Mouse (Mus musculus) spleen, adult 12 weeks (tissue): ENCODE results near the gene Bckdk.
A peak's percentile ranks its signal among the peaks of the same experiment; 100 is the strongest.
"Not testable (repeated sequence)": the region's sequence is repeated elsewhere in the genome, so short reads cannot be mapped to it uniquely, and the experiment has no call there.

Experiments used
- DNase-seq: peaks from one replicate; pipeline ENCODE4 v3.0.0; 2022; ENCODE audit warnings: low spot score

Bckdk gene

GRCm38 (mm10) chr7:127903971-127904796, at the start of gene Bckdk:
Gene Bckdk, plus strand, starts transcription at chr7:127904082.
- peak; percentile 56 for DNase-seq

DNA sequence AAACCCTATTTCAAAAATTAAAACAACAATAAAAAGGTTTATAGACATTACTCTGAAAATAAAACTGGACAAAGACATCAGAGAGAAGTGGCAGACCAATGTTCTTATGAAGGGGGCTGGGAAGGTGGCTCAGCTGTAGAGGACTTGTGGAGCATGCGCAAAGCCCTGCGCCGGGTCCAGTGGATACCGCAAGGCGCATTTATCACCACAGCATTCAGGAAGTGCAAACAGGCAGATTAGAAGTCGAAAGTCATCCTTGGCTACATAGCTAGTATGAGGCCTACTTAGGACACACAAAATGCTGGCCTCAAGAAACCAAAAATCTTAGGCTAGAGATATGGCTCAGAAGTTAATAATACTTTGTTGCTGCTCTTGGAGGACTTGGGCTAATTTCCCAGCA, 45.6 kb upstream of the Bckdk start:
- DNase-seq: no peak

DNA sequence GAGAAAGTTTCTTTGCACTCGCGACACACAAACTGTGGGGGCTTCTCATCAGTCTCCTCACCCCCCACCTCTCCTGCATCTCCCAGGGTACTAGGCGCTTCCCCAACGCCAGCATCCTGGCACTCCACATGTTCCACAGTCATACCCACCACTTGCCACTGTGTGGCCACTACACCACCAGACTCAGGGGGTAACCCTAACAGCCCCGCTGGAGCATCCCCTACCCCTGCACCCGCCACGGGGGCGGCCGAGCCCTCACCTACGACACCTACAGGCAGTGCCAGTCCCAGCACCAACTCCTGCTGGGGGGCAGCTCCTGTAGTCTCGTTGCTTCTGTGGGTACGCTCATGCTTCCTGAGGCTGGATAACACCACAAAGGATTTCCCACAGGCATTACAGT, 37.4 kb upstream of the Bckdk start:
- DNase-seq: no peak

- DNase-seq: no peak
Observed at GRCm38 (mm10) chr7:127867641-127868040, 36.2 kb upstream of the Bckdk start.

- DNase-seq: no peak
Observed at GRCm38 (mm10) chr7:127869149-127869810, 34.6 kb upstream of the Bckdk start.

DNA sequence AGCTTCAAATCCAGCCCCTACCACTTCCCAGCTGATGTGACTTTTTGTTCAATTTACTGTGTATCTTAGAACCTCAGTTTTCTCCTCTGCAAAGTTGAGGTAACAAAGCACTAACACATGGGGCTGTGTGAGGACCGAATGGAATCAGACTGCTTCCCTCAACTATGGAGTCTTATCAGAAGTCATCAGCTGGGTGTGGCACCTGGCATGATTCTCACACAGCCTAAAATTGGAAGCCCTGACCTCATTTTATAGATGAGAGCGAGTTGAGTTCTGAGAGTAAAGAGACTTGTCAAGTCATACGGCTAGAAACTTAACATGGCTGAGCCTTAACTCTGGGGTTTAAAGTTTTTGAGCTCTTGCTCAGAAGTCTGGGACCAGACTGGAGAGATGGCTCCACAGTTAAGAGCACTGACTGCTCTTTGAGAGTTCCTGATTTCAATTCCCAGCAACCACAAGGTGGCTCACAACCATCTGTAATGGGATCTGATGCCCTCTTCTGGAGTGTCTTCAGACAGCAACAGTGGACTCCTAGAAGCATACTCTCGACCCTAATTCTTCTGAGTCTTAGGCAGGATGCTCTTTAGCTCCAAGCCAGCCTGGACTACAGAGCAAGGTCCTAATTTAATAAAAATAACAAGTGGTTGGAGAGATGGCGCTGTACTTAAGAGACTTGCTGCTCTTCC, 33.6 kb upstream of the Bckdk start:
- no peak for DNase-seq

DNA sequence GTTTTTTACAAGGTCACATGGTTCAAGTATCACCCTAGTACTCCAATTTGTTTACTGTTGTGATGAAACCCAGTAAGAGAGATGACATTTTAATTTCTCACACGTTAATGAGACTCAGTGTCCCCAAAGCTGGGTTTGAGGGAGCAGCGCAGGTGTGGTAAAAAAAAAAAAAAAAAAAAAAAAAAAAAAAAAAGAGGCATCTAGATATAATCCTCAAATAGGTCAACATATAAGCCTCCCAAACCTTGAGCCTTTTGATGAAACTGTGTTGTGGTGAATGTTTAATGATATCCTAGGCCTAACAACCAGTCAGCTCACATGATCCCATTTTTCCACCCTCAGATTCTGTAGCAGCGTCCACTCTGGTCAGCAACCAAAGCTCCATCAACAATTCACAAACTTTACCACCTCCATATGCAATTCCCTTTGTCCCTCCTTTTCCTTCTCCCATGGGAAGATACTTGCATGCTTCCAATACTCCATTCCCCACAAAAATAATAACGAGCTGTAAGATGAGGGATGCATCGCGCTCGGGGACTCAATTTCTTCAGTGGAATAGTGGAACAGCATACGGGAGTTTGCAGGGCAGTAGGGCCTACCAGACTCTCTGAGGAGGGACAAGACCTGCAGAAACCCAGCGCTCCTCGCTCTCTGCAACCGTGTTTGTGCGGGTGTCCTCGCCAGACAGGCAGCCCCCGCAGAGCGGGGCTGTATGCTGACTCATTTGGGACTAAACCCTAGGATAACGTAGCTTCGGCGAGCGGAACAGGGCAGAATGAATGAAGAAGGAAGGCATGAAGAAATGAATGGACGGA, 28.9 kb upstream of the Bckdk start:
- DNase-seq: no peak

- peak; percentile 82 for DNase-seq
Observed at GRCm38 (mm10) chr7:127875627-127876001, 28.3 kb upstream of the Bckdk start.

DNA sequence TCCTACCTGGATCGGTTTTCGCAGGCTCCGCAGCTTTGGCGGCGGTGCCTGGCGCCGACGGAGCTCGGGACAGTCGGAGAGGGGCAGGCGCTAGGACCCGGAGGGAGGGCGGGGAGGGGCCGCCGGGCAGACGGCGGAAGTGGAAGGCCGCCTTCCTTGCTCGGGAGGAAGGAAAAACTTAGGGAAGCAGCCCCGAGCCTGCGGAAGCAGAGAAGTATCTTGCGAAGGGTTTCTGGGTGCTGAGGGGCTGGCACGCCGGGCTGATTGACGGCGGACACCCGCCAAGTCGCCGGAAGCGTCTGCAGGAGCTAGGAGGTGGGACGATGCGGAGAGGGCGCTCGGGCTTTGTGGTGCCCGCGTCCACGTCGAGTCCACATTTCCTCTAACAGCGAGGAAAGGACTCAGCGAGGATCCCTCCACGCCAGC, 27.8 kb upstream of the Bckdk start, which contains the start of gene Zfp646:
Gene Zfp646, plus strand, starts transcription at position 181 of the 426 bp plus-strand sequence.
- peak; percentile 81 for DNase-seq

DNA sequence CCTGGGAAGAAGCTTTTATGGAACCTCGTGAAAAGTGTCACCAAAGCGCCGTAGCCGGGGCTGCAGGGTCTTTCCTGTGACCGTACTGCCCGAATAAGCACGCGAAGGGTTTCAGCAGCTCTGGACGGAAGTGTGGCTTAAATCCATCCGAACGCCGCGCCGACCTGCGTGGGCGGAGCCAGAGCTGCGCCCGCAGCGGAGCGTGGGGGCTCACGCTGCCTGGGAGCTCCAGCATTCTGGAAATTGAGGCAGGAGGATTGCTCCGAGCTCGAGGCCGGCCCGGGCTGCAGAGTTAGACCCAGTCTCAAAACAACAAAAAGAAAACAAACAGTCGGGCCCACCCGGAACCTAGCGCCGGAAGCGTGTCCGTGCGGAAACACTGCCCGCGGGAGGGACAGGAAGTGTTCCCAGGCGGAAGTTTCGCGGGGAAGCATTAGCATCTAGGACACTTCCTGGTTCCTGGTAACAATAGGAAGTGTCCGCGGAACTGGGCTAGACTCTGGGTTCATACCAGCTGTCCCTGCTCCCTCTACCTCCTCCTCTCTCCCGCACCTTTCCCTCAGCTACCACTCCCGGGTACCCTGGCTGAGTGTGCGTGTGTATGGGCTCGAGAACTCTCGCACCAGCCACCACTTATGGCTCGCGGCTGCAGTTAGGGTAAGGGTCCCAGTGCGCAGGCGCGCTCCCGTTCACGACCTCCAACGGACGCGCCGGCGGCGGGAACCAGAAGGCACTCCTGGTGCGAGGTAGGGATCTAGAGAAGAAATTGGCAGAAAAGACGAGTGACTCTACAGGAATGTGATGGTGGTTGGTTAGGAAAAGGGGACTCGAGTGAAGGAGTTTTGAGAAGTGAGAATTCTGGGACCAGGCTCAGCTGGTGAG, 27.2 kb upstream of the Bckdk start, which contains the start of gene Zfp668:
Gene Zfp668, minus strand, starts transcription at position 362 of the 882 bp plus-strand sequence.
- peak; percentile 84 for DNase-seq

DNA sequence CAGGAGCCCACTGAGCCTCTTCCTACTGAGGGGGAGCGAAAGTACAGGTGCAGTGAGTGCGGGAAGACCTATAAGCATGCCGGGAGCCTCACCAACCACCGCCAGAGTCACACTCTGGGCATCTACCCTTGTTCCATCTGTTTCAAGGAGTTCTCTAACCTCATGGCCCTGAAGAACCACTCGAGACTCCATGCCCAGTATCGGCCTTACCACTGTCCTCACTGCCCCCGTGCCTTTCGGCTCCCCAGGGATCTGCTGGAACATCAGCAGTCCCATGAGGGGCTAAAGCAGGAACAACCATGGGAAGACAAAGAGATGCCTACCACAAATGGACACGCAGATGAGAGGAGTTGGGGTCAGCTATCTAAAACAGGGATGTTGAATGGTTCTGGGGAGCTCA, 24.6 kb upstream of the Bckdk start:
- no peak for DNase-seq

DNA sequence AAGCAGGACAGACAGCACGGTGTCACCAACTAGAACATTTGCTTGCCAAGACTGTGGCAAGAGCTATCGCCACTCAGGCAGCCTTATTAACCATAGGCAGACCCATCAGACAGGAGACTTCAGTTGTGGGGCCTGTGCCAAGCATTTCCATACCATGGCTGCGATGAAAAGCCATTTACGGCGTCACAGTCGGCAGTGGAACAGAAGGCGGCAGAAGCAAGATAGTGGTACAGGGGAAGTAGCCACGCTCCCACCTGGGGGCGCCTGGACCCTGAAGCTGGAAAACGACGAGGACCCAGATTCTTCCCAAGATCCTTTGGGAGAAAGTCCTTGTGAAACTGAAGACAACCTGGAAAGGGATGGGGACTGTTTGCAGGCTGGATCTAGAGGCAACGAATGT, 23.5 kb upstream of the Bckdk start:
- no peak for DNase-seq

DNA sequence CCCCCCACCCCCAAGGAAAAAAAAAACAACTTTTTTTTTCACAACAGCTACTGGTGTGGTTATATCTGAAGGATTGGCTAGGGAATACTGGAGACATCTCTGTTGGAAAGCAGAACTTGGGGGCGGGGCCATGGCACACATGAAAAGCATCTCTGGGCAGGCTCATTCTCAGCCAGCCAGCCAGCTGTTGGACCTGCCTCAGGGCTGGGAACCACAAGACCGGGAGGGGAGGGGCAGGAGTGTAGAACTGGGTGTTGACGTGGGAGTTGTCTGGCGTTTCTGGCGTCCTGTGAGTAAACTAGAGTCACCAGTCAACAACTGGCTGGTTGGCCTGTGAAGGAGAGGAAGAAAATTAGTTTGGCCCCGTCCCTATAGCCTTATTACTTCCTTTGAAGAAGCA, 17.9 kb upstream of the Bckdk start:
- no peak for DNase-seq

DNA sequence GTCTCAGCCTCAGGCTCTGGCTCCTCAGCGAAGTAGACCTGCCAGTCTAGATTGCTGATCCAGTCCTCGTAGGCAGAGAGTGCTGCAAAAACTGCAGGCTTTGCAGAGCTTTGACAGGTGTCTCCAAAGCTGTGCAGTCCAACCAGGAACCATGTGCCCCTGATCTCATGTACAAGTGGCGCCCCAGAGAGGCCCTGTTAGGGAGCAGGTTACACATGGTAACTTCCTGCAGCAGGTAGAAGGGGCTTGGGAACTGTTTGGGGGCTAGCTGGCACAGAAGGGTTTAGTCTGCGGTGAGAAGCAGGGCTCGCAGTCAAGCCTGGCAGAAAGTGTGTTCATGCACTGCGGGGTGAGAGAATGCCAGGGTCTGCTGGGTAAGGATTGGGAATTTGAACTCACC, 17.3 kb upstream of the Bckdk start:
- DNase-seq: no peak

- no peak for DNase-seq
Observed at GRCm38 (mm10) chr7:127887191-127887590, 16.7 kb upstream of the Bckdk start.

GRCm38 (mm10) chr7:127887781-127888180, 16.1 kb upstream of the Bckdk start:
- DNase-seq: no peak

DNA sequence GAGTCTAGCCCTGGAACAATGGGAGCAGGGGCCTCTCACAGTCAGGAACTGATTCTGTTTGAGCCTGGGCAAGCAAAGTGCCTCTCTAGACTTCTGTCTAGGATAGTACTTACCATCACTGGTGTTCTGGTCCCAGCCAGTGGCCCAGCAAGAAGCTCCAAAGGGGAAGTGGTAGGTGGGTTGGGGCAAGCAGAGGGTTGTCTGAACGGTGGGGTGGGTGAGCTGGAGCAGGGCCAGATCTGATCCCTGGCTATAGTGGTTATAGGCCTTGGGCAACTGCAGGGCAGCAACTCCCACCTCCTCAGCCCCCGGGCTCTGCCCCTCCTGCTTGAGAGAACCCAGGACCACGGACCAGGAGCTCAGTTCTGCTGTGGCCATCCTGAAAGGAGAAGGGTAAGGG, 15.1 kb upstream of the Bckdk start:
- DNase-seq: no peak

DNA sequence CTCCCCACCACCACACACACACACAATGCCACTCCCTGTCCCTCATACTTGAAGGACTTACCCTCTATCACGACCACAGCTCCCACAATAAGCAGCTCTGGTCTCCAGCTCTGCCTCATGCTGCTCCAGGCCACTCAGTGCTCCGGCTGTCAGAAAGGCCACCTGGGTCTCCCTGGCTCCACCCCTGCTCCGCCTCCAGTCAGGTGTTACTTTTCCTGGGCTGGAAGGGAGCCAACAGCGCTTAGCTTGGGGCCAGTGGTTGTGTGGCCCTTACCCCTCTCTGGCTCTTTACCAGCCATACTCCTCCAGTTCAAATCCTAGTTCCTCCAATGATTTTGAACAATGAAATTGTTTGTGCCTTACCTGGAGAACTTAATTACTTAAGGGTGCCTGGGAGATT, 13.1 kb upstream of the Bckdk start, which contains the start of gene Prss53:
Gene Prss53, minus strand, starts transcription at position 173 of the 400 bp plus-strand sequence.
- DNase-seq: no peak

GRCm38 (mm10) chr7:127894480-127894879, 9.4 kb upstream of the Bckdk start:
- no peak for DNase-seq

DNA sequence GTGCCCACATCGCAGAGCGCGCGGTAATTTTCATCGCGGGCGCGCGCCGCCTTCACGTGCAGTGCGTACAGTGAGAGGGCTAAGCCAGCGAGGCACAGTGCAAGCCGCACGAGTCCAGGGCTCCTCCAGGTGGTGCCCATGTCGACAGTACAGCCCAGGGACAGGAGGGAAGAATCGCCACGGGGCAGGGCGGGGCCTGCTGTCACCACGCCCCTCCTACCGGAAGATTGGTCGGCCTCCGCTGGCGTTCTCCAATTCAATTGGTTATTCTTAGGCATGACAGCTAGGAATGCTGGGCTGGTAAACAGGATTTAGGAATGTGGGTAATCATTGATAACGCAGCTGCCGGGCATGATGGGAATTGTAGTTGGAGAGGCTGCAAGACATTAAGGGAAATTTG, 8.4 kb upstream of the Bckdk start, which contains the start of the genes Gm21974 and Vkorc1:
Gene Gm21974, minus strand, starts transcription at position 13 of the 400 bp plus-strand sequence.
Gene Vkorc1, minus strand, starts transcription at position 176 of the 400 bp plus-strand sequence.
- DNase-seq: peak; percentile 85

DNA sequence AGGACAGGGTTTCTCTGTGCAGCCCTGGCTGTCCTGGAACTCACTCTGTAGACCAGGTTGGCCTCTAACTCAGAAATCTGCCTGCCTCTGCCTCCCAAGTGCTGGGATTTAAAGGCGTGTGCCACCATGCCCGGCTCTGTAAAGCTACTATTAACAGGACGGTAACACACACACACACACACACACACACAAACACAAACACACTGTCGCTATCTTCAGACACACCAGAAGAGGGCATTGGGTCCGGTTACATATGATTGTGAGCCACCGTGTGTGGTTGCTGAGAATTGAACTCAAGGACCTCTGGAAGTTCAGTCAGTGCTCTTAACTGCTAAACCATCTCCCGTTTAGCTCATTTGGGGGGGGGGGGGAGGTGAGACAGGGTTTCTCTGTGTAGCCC, 8.0 kb upstream of the Bckdk start:
- not testable (repeated sequence) for DNase-seq
